Mouse (Mus musculus) olfactory bulb, adult 2 months (tissue): Measurements from ENCODE around the gene Ears2.

Experiments used
- CTCF ChIP-seq: fragments of 200-500 bp; IDR thresholded peaks from 2 replicates; pipeline ENCODE4 v1.5.1; 2012; ENCODE audit warnings: low read depth, mild to moderate bottlenecking, low read length, moderate library complexity; ENCODE audit not compliant: insufficient read depth
- POLR2A ChIP-seq: fragments of 200-500 bp; IDR thresholded peaks from 2 replicates; pipeline ENCODE4 v1.6.1; 2012; ENCODE audit warnings: mild to moderate bottlenecking, low read depth, low read length, moderate library complexity; ENCODE audit not compliant: insufficient read depth

GRCm38 (mm10) chr7:122098009-122098408 is 30.9 kb upstream of the Ears2 start:
- TF ChIP-seq POLR2A (no peak), CTCF (no peak)
